Mouse (Mus musculus) E14TG2a.4 (cell line): ENCODE results near the gene Pltp.
"Not testable (repeated sequence)": the region's sequence is repeated elsewhere in the genome, so short reads cannot be mapped to it uniquely, and the experiment has no call there.

ENCODE experiments used
- H3K27me3 ChIP-seq: 2 replicates; pipeline ENCODE4 v1.6.1; 2014; ENCODE audit warnings: low read length, control low read depth; ENCODE audit not compliant: insufficient read depth
- H3K36me3 ChIP-seq: 2 replicates; pipeline ENCODE4 v1.6.1; 2014; ENCODE audit warnings: low read length, control low read depth; ENCODE audit not compliant: insufficient read depth
- H3K4me1 ChIP-seq: replicated peaks from 2 replicates; pipeline ENCODE4 v1.6.1; 2014; ENCODE audit warnings: low read depth, low read length, control low read depth
- H3K4me3 ChIP-seq: replicated peaks from 2 replicates; pipeline ENCODE4 v1.5.1; 2014; ENCODE audit warnings: mild to moderate bottlenecking, low read length
- H3K9me3 ChIP-seq: 2 replicates; pipeline ENCODE4 v1.6.1; 2014; ENCODE audit warnings: low read length, control low read depth
- CTCF ChIP-seq: conservative IDR thresholded peaks from 2 replicates; pipeline ENCODE4 v1.5.1; 2014; ENCODE audit warnings: low read length
- NANOG ChIP-seq: IDR thresholded peaks from 2 replicates; pipeline ENCODE4 v1.6.1; 2014; ENCODE audit warnings: borderline replicate concordance, low read length, mixed read lengths
- POU5F1 ChIP-seq: IDR thresholded peaks from 2 replicates; pipeline ENCODE4 v1.6.1; 2014; ENCODE audit warnings: low read length, borderline replicate concordance

The Pltp gene

GRCm38 (mm10) chr2:164803201-164803920 lies 54.1 kb downstream of the Pltp start:
- Histone ChIP-seq H3K4me3 (peak overlapping the region; percentile 93), H3K9me3 (no peaks in the 10 kb centered on the region), H3K36me3 (peaks cover 56% of the 10 kb centered on the region), H3K4me1 (peaks cover 56% of the 10 kb centered on the region), H3K27me3 (no peaks in the 10 kb centered on the region)
- TF ChIP-seq CTCF (no peak), NANOG (no peak)

DNA sequence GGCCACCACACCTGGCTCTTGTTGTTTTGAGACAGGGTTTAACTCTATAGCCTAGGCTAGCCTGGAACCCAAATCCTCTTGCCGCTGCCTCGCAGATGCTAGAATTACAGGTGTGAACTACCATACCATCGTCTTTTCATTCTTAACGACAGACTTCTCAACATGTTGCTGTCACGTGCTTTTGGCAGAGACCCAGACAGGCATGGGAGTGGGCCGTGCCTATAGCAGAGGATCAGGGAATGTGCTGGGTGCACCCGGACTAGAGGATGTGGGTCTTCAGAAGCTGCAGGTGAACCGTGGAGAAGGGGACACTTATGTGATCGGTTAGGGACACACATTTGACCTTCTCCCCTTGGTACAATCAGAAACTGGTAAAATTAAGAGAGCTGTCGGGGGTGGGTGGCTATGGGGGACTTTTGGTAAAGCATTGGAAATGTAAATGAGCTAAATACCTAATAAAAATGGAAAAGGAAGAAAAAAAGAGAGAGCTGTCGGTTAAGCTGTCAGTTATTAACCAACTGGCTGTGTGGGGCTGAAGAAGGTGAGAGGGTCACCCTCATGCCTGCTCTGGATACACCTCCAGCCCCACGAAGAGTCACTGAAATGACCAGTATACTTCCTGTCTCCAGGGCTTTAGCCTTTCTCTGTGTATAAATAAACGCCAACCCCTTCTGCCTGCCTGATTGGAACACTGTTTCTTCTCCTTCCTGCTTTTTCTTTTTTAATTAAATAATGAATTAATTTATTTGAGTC lies 57.1 kb downstream of the Pltp start:
- peaks cover 77% of the 10 kb centered on the region for H3K36me3 ChIP-seq
- H3K27me3 ChIP-seq: no peaks in the 10 kb centered on the region
- H3K4me3 ChIP-seq: no peak overlapping the region
- peaks cover 48% of the 10 kb centered on the region for H3K4me1 ChIP-seq
- no peak for TF ChIP-seq CTCF
- H3K9me3 ChIP-seq: no peaks in the 10 kb centered on the region

- H3K4me3 ChIP-seq, H3K9me3 ChIP-seq, H3K27me3 ChIP-seq: not testable (repeated sequence)
- peak; percentile 38 for TF ChIP-seq CTCF
- Histone ChIP-seq H3K4me1 (peaks cover 60% of the 10 kb centered on the region), H3K36me3 (peaks cover 94% of the 10 kb centered on the region)
These were observed 59.0 kb downstream of the Pltp start for GRCm38 (mm10) chr2:164798554-164798953.

DNA sequence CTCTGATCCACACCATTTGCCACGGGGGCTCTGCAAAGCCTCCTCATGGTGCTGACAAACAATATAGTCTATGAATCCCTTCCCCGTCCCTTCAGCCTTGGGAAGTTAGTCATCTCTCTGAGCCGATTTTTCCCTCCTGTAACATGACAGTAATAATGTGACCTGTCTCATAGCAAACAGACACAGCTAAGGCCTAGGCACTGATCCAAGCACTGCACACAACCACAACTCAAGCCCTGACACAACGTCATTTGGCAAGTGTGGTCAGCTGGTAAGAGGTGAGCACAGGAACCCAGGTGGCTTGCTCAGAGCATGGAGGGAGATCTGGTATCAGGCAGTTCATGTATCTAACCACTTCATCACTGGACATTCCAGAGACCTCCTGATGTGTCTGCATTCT lies 61.6 kb downstream of the Pltp start:
- Histone ChIP-seq H3K36me3 (peaks cover 97% of the 10 kb centered on the region), H3K27me3 (no peaks in the 10 kb centered on the region), H3K9me3 (no peaks in the 10 kb centered on the region), H3K4me3 (no peak overlapping the region), H3K4me1 (peaks cover 72% of the 10 kb centered on the region)
- no peak for TF ChIP-seq NANOG
- no peak for TF ChIP-seq CTCF
- TF ChIP-seq POU5F1: no peak

- Histone ChIP-seq H3K9me3 (no peaks in the 10 kb centered on the region), H3K4me3 (no peak overlapping the region), H3K4me1 (peaks cover 72% of the 10 kb centered on the region), H3K36me3 (peaks cover 90% of the 10 kb centered on the region), H3K27me3 (no peaks in the 10 kb centered on the region)
- TF ChIP-seq CTCF (peak; percentile 93), POU5F1 (no peak)
These were observed 63.2 kb downstream of the Pltp start for GRCm38 (mm10) chr2:164794293-164794692.

GRCm38 (mm10) chr2:164793772-164794171 lies 63.7 kb downstream of the Pltp start:
- Histone ChIP-seq H3K27me3 (no peaks in the 10 kb centered on the region), H3K9me3 (no peaks in the 10 kb centered on the region), H3K4me1 (peaks cover 75% of the 10 kb centered on the region), H3K4me3 (no peak overlapping the region), H3K36me3 (peaks cover 89% of the 10 kb centered on the region)
- no peak for TF ChIP-seq POU5F1
- TF ChIP-seq CTCF: no peak
- TF ChIP-seq NANOG: no peak

DNA sequence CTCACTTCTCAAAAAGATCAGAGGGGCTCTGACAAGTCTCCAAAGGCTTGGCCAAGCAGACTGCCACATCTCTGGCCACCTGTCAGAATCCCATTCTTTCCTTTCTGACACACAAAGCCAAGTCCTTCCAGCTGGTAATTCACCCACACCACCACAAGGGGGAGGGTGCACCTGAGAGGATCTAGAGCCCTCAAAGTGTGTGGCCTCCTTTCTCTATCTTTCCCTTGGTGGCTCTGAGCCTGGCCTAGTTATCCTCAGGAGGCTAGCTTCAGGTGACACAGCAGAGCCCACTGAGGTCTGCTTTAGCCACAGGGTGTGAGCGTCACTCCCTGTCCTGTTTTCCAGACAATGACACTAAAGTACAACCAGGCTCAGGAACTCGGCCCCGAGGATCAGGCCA lies 64.3 kb downstream of the Pltp start:
- Histone ChIP-seq H3K27me3 (no peaks in the 10 kb centered on the region), H3K4me1 (peaks cover 80% of the 10 kb centered on the region), H3K9me3 (no peaks in the 10 kb centered on the region), H3K4me3 (no peak overlapping the region; the same call in 1 of the 2 replicates), H3K36me3 (peaks cover 88% of the 10 kb centered on the region)
- TF ChIP-seq NANOG: no peak
- peak; percentile 96 for TF ChIP-seq CTCF

GRCm38 (mm10) chr2:164792400-164793190 lies 64.9 kb downstream of the Pltp start:
- H3K9me3 ChIP-seq: no peaks in the 10 kb centered on the region
- no peaks in the 10 kb centered on the region for H3K27me3 ChIP-seq
- peaks cover 85% of the 10 kb centered on the region for H3K4me1 ChIP-seq
- no peak for TF ChIP-seq CTCF
- no peak for TF ChIP-seq NANOG
- TF ChIP-seq POU5F1: no peak
- peaks cover 82% of the 10 kb centered on the region for H3K36me3 ChIP-seq
- H3K4me3 ChIP-seq: peak overlapping the region; percentile 53

GRCm38 (mm10) chr2:164791841-164792261 lies 65.7 kb downstream of the Pltp start:
- Histone ChIP-seq H3K9me3 (no peaks in the 10 kb centered on the region), H3K27me3 (peaks cover 3% of the 10 kb centered on the region; the same call in 1 of the 2 replicates), H3K4me3 (peak overlapping the region; percentile 53), H3K4me1 (peaks cover 91% of the 10 kb centered on the region), H3K36me3 (peaks cover 75% of the 10 kb centered on the region)
- TF ChIP-seq NANOG: no peak
- no peak for TF ChIP-seq CTCF
- TF ChIP-seq POU5F1: no peak
